Mouse (Mus musculus): ENCODE measurements around the gene Camta1. TPM values are rescaled to one million over a fixed set of nuclear protein-coding genes. Genes with fewer than 3 reads are reported as not detected.

The Camta1 gene
- total RNA-seq, 4 experiments from 2014 or later = 236 to 299 (median 267) TPM

DNA sequence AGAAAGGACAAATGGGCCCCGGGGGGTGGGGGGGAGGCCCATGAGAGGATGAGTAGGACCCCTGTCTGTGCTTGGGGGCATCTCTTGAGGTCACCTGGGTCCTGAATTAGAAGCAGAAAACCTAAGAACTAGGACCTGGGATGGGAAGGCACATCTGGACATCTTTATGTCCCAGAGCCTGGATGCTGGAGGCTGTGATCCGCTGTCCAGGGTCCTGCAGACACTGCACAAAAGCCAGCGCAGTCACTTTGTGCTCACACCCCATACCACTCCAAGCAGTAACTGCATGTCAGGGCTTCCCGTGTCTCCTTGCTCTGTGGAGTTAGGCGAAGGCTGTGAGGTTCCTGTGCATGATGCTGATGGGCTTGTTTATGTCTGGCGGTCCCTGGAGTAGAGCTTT, 699.8 kb downstream of the Camta1 start:
- DNase-seq (ENCODE audit: low spot score in 2 of 2) = no peak

DNA sequence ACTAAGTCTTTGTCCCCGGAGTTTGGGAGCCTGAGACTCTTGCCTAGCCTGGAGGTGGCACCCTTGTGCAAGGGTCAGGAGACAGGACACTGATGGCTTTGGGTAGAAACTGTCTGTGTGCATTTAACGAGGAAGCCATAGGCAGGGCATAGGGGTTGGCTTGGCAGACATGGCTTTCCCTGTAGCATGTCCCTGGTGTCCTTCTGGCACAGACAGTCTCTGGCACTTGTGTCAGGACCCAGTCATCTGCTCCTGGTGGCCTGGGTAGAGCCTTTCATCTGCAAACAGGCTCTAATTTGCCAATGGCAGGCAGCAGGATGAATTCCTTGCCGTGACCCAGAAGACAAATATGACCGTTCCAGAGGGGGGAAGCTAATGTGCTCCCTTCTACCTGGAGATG, 700.7 kb downstream of the Camta1 start:
- no peak for DNase-seq (ENCODE audit: low spot score in 2 of 2)

DNA sequence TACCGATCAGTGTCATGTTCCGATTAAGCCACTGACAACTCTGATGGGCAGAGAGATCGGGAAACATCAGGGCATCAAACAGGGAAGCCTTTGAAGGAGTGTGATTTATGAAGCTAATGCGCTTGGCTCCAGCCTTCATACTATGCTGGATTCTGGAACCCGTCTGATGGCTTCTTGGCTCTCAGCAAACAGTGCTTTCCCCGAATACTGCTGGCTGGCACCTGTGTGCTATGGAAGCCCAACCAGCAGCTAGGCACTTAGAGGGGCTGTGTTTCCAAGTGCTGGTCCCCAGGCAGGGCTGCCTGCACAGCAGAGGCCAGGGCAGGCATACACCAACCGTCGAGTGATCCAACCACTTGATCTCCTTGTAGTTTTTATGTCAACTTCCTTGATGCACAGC, 701.2 kb downstream of the Camta1 start:
- no peak for DNase-seq (ENCODE audit: low spot score in 2 of 2)

DNA sequence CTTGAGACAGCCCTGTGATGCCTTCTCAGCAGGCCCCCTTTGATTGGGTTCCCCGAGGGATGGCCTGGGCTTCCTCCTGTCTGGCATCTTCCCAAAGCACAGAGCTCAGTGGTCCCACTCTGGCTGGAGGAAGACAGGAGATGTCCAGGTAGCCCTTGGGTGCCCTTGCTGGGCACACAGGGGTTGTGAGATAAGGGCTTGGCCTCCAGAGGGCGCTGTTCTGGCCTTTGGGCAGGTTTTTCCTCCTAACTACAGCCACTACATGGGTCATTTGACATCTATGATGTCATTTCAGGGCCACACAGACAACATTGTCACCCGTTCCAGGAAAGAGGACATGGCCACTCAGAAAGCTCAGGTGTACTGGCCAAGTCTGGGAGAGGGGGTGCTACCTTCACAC, 703.4 kb downstream of the Camta1 start:
- no peak for DNase-seq (ENCODE audit: low spot score in 2 of 2)

DNA sequence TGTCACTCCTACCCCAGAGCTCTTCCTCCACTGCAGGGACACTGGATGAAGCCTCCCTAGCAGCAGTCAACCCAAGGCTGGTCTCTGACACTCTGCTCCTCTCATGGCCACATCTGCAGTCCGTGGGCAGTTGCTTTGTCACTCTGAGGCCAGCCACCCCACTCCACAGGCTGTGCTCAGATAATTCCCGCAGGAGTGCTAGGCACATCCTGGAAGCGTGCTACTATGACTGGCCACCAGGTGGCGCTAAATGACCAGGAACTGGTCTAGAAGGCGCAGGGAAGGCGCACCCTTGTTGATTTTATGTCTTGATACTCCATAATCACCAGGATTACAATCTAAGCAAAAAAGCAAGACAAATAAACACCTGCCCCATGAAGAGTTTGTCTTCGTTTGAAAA, 704.8 kb downstream of the Camta1 start:
- peak; percentile 79 to 92 for DNase-seq (ENCODE audit: low spot score in 2 of 2)

DNA sequence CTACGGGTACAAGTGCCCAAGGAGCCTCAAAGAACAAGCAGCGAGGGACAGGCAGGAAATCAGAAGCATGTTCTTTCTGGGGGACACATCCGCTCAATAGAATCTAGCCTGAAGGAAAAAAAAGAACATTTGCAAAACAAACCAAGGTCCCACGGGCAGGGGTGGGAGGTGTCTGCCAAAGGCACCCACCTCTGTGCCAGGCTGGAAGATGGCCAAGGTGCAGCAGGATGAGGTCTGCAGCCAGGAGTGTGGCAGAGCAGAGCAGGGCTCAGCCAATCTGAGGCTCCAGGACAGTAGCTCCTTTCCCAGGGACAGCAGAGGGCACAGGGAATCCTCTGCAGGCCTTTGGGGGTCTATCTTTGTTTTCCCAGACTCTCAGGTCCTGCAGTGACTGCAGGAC, 706.1 kb downstream of the Camta1 start:
- DNase-seq (ENCODE audit: low spot score in 2 of 2) = no peak

DNA sequence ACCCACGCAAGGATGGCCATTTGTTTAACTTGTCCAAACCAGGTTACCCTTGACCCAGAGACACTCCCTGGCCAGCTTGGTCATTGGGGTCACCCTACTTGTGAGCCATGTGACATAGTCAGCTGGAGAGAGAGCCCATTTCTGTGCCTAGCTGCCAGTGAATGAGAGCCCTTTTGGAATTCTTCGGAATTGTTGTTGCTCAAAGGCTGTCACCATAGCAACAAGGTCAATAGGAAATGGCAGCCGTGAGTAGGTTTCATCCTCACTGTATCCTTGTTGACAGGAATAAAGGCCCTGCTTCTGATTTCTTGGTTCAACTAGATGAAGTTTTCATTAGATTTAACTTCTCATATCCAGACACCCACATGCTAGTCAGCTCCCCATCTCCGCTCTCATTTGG, 707.4 kb downstream of the Camta1 start:
- no peak for DNase-seq (ENCODE audit: low spot score in 2 of 2)

DNA sequence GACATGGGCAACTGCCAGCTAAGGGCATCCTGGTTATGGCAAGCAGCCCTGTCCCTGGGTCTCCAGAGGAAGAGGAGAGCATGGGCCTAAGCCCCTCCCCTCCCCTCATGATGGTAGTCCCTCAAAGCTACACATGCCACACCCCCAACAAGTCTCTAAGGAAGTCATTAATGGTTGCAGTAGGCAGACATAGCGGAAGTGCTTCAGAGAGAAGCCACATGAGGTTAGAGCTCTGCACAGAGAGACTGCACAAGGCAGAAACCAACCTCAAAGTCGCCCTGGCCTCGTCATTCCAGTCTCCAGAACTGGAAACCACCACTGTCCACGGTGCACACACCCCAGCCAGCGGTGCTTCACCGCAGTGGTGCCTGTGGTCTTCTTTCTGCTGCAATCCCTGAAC, 709.7 kb downstream of the Camta1 start:
- no peak for DNase-seq (ENCODE audit: low spot score in 2 of 2)

DNA sequence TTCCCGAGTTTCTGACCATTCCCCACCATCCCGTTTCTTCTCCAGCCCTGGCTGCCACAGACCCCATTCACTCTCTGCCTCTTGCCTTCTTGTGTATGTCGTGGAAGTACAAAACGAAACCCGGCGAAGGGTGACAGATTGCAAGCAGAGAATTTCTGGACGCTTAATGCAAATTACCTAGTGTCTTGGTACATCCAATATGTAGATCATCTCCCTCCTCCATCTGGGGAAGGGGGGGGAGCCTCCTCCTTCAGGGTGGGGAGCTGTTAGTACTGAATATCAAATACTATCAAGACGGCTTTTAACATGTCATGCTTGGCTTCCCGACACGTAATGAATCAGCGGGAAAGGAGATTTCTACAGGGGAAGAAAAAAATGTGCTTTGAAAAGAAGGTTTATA, 710.8 kb downstream of the Camta1 start:
- DNase-seq (ENCODE audit: low spot score in 2 of 2) = peak in 1 of 2 experiments; percentile 55

DNA sequence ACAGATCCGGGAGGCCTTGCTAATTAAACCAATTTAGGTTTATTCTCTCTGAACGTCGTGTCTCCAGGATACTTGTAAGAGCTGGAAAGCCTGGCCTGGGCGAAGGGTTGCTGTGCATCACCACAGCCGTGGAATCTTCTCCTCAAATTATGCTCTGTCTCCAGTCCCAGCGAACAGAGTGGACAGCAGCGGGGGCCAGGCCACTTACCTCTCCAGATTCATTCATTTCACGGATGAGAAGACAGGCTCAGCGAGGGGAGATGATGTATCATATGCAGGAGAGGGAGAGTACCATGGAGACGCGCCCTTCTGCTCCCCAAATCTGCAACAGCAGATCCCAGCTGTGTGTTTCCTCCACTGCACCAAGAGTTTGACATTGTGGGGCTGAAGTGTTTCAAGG, 711.6 kb downstream of the Camta1 start:
- no peak for DNase-seq (ENCODE audit: low spot score in 2 of 2)

DNA sequence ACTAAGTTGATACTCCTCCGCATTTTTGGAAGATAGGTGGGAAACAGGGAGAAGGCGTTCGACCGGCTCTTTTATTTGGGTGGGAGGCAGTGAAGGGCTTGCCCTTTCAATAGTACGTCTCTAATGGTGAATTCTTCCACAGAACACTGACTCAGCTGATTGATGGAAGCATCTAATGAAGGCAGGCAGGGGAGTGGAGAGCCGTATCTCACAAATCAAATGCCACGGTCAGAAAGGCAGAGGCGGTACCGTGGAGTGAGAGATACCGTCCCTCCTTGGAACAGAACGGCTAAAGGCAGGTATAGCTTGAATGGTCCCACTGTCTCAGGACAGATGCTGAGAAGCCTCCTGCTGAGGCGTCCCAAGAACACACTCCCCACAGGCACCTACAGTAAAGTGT, 714.1 kb downstream of the Camta1 start:
- no peak for DNase-seq (ENCODE audit: low spot score in 2 of 2)

DNA sequence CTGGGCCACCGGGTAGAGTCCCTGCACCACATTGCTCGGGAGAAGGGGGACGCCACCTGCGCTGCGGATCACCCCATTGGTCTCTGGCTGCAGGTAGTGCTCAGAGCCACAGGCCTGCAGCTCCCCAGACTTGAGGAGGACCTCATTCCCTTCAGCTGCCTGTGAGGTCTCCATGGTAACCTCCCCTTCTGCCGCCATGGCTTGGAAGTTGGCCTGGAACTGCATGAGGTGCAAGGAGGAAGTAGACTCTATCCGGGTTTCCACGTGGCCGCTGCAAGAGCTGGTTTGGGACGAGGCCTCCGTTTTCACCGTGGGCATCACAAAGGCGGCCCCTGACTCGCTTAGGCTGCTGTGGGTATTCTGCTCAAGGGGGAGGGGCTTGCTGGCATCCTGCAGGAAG, 717.6 kb downstream of the Camta1 start:
- no peak for DNase-seq (ENCODE audit: low spot score in 2 of 2)

DNA sequence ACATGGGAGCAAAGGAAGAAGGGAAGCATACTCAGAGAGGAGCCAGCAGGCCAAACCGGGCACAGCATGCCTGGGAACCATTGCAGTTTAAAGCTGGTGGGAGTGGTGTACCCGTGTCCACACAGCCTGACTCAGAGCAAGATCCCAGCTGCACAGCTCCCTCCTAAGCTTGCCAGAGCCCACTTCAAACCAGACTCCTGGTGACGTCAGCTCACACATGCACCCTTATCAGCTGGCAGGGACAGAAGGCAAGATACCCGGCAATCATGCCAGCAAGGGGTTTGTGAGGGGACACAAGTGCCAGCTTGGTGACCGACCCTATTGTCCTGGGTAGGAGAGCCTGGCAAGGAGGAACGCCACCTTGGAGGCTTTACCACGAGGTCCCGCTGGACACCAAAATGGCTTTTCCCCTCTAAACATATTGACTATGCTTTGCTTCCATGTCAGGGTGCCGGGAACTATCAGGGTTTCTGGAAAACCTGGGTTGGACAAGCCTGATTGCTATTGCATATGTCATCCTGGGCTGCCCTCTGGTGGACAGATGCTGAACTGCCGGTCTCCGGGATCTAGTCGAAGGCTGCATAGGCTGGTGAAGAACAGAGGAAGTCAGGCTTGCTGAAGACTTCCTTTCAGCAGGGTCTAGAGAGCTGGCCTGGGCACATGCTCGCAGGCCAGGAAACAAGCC, 720.3 kb downstream of the Camta1 start:
- peak; percentile 95 to 99 for DNase-seq (ENCODE audit: low spot score in 2 of 2)

DNA sequence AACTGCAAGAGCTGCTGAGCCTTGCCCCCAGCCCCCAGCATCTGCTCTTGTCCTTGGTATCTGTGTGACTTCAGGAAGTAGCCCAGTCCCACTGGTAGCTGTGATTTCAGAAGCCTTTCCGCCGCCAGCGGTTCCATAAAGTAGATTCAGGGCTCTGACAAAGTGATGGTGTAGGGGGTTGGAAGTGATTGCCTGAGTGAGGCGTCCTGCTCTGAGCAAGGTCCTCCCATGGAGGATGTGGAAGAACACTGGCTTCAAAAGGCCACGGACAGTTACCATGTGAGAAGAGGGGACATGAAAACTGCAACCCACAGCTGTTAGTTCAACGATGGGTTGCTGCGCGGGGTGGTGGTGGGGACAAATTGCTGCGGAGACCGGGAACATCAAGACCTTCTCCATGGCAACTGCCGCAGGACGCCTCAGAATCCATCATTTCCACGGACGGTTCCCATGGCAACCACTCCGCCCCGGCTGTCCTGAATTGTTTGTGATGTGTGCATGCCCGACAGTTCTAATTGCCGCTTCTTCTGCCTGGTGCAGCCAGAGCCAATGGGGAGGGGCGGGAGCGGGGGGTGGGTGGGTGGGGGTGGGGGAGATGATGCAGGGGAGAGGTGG, 721.2 kb downstream of the Camta1 start:
- peak; percentile 90 to 94 for DNase-seq (ENCODE audit: low spot score in 2 of 2)

DNA sequence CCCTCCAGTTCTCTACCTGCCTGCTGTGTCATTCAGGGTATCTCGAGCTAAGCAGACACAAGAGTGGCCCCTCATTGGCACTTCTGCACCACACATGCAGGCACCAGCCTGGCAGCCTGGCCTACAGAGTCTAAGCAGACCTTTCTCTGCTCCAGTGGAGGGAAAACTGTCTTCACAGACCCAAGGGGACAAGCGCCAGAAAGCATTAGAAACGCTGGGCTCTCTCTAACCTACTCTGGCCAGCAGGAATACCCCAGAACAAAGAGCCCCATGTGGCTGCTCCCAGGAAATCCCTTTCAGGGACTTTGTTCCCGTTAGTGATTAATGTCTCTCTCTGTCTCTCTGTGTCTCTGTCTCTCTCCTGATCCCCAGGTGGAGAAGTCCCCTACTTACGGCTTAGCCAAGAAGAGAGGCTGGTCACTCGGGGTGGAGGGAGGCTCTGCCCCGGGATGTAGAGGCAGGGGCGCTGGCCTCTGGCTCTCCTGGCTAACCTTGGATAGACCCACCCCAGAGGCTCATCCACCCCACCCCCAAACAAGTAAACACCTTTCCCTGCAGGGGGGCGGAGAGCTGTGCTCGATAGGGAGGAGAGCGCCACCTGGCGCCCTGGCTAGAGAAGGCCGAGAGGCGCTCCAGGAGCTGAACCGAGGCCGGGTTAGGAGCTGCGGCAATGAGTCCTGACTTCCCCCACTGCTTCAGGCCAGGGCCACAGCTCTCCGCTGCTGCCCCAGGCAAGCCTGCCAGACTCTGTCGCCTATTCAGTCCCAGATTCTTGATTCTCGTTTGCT, 722.4 kb downstream of the Camta1 start:
- peak; percentile 77 to 90 for DNase-seq (ENCODE audit: low spot score in 2 of 2)

DNA sequence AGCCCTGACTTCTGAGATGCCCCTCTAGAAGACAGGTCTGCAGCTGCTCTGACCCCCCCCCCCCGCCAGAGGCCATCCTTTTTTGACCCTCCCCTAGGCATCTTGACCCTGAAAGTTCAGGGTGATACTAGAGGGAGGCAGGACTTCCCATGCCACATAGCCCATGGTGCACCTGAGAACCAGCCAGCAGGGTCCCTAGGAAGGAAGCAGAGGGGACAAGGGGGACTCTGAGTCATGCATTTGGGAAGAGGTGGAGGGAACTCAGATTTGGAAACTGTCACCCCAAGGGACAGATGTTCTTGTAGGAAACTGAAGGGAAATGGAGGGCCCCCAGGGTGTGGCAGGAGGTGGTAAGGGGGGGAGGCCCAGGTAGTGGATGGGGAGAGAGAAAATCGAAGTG, 723.1 kb downstream of the Camta1 start:
- DNase-seq (ENCODE audit: low spot score in 2 of 2) = no peak

DNA sequence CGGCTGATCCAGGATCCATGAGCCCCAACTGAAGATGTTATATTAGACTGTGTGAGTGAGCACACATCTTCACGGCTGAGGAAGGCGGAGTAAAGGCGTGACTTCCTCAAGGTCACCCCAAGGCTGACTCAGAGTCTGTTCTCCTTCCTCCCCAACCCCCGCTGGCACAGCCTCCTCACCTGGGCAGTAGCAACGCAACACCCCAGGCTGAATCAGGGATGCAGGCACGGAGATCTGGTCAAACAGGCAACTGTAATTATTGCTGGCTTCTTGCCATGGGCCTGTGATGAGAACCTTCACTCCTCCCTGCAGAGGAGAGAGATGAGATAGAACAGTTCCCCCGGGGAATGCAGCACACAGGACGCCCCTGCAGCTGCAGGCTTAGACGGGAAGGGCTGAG, 723.5 kb downstream of the Camta1 start:
- DNase-seq (ENCODE audit: low spot score in 2 of 2) = no peak

DNA sequence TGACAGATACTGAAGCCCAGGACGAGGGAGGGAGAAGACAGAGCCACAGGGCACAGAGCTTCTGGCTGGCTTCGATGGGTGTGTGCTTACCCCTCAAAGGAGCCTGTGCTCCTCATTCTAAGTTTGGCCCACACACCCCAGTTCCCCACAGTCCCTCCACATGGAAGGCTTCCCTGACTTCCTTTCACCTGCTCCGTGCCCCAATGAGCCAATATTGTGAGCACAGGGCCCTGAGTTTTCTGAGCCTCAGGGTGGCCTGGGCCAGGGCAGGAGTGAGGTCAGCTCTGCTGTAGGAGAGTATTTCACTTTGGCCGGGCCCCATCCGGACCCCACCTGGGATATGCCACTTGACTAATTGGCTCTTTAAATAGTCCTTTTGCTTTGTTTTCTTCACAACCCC, 724.0 kb downstream of the Camta1 start:
- no peak for DNase-seq (ENCODE audit: low spot score in 2 of 2)

DNA sequence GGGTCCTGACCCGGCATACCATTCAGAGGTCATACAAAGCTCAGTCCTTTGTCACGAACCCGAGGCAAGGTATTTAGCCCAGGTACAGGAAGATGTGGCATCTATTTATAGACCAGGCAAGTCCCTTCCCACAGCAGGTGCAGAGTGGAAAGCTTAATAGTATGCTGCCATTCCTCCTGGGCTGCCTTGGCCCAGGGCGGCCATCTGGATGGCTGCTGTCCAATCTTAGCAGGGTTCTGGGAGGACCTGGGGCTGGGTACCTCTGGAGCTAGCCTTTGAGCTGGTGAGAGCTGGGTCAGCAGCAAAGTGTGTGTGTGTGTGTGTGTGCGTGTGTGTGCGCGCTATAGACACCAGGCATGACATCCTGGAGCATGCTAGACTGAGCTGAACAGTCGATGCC, 726.2 kb downstream of the Camta1 start:
- DNase-seq (ENCODE audit: low spot score in 2 of 2) = no peak

DNA sequence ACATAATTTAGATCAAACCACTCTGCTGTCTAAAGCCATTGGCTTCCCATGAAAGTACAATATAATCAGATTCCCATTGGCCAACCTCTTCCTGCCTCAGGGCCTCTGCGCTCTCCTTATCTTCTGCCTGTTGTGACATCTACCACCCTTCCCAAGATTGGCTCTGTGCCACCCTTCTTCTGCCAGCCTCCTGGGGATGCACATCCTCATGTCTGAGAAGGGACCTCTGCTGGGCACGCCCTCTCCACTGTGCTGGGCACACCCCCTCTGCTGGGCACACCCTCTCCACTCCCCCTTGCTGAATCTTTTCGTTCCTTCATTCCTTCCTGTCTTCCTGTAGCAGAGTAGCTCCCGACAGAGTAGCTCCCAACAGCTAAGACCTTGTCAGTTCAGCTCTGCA, 727.9 kb downstream of the Camta1 start:
- no peak for DNase-seq (ENCODE audit: low spot score in 2 of 2)

DNA sequence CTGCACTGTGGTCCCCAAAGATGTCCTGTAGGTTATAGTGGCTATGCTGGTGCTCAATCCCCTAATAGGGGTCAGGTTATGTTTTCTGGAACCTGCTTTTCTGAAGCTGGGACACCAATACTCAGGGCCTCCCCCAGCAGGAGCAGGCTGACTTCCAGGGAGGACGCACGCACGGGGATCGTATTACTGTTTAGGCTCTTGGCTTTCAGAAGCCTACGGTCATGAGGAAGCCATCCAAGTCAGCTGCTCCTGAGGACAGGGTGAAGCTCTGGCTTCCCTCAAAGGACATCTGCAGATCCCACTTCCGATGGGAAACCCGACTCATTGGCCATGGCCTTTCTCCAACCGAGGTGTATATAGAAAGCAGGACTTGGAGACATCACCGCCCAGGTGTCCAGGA, 729.2 kb downstream of the Camta1 start:
- DNase-seq (ENCODE audit: low spot score in 2 of 2) = no peak

DNA sequence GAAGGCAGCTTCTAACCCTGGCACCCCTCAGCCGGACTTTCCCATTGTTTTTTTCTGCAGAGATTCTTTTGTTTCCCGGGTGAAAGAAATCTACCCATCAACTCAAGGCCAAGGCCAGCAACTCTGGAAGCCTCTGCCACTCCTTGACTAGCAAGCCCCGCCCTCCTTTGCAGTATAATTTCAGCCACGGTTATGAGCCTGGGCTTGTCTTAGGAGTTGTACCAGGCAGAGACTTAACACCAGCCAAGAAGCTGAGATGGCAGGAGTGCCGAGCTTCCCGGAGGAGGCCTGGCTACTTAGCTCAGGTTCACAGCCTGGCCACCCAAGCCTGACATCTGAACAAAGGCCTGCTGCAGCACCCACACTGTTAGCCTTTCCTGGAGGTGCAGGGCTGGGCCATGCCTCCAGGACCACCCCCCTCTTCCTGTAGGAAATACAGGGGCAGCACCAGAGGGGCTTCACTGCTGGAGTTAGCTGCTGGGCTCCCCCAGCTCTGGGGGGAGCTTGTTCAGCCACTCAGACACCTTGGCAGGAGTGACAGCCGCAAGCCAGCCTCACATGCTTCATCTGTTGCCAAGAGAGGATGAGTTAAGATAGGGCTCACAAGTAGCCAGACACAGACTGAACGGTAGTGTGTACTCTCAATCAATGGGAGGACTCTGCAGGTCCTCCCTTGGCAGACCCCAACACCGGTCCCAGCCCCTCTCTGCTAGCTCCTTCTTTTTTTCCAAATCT, 730.8 kb downstream of the Camta1 start:
- no peak for DNase-seq (ENCODE audit: low spot score in 2 of 2)
